Mouse (Mus musculus): ENCODE results near the gene Mllt10.
A peak's percentile ranks its signal among the peaks of the same experiment; 100 is the strongest.
"Not testable (repeated sequence)": the region's sequence is repeated elsewhere in the genome, so short reads cannot be mapped to it uniquely, and the experiment has no call there.

Gene Mllt10

DNA sequence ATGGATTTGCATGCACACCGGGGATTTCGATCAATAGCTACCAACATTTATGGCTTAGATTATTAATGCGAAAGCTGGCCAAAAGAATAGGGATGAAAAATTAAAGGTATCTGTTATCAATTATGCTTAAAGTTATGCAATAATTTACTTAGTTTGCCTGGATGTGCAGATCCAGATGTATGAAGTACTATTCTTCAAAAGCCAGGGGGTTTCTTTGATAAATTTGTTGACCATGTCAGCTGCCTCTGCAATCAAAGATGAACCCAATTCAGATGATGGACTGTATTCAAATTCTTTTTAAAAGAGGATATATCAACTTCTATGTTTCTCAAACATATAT is 3.2 kb upstream of the Mllt10 start:
- DNase-seq (ENCODE audit: low read depth): no peak

DNA sequence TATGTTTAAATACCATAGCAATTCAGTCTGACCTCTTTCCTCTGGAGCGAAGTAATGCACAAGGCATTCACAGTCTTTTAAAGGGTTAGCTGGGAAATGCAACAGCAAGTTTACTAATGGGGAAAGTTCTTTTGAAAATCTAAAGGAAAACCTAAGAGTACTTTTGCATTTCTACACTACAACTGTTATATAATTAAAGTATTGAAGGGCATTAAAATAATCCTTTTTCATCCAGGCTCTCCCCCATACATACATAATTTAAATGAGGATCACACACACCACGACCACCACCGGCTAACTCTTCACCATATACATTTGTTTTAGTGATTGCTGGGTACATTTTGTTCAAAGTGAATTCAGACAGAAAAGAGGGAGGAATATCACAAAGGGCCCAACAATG is 2.5 kb upstream of the Mllt10 start:
- no peak for DNase-seq (ENCODE audit: low read depth)

DNA sequence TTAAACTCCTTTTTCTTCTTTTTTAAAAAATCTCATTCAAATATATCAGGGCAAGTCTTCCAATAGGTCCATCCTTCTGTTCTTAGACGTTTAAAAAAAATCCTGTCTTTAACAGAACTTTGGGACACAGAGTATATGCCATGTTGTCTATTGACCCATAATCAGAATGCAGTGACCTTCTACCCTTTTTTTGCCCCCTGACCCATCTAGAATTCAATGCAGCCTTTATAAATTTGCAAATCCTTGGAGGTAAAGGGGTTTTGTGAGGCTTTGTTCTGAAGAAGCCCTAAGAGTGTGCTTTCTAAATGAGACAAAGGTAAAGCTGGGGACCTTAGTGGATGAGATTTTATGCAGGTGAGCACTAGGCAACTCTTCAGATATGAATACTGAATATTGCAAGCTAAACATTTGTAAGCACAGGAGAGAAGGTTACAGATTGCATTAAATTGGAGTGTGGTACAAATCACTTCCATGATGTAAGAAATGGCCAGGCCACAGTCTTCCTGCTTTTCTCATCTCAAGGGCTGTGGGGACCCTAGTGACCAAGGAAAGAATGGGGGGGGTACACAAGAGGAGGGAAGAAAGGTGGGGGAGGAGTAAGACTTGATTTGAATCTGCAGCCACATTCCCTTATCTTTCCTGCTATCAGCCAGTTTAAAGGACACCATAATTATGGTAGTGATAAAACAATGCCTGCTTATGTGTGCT is 1.6 kb upstream of the Mllt10 start:
- DNase-seq (ENCODE audit: low read depth): no peak

DNA sequence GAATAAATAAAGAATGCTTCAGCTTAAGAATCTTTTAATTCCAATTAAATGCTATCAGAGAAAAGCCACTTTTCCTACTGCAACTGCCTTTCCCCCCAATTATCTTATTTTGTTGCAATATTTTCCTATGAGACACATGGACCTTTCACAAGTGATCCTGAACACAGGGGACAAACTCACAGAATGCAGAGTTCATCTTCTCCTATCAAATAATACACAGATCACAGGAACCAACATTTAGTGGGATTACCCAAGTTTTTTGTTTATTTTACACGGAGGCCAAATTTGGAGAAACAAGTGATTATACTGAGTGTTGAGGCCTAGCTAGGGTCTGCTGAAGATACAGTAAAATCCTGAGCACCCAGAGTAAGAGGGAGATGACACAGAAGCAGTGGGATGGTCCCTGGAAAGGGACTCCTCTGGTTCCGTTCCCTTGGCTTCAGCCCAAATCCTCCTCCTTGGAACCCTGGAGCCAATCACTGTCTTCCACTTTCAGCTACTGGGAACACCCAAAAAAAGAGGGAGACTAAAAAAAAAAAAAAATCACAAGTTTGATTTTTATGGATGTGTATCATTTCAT is 996 bp upstream of the Mllt10 start:
- DNase-seq (ENCODE audit: low read depth): no peak

DNA sequence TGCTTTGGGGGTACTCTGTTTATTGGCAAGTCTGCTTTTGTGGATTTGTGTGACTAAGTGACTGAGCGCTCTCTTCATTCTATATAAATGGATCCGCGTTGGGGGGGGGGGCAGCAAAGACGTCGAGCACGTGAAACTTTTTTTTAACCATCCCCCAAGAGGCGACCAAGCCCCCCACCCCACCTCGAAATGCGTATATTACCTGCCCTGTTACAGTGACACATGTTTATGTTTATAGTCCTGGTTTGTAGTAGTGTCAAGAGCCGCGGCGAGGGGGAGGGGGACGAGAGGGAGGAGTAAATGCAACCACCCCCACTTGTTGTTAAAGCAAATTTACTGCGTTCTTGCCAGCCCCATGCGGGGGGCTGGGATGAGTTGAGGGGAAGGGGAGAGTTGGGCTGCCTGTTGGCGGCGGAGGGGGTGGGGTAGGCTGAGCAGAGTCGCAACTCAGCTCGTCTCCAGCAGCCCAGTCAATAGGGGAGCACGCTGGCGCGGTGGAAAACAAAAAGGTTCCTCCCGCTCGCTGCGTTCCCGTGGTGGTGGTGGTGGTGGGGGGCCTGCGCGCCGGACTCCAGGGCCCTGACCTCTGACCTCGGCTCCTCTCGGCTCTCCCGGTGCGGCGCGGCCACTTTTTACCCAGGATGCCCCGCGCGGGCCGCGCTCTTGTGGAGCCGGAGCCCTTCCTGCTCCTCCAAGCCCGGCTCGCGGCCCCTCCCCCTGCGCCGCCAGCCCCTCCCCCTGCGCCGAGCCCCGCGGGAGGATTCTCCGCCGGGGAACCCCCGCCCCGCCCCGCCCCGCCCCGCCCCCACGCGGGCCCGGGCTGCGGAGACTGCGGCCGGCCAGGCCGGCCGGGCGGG is 1.1 kb downstream of the Mllt10 start:
- peak; percentile 92 for DNase-seq (ENCODE audit: low read depth)

DNA sequence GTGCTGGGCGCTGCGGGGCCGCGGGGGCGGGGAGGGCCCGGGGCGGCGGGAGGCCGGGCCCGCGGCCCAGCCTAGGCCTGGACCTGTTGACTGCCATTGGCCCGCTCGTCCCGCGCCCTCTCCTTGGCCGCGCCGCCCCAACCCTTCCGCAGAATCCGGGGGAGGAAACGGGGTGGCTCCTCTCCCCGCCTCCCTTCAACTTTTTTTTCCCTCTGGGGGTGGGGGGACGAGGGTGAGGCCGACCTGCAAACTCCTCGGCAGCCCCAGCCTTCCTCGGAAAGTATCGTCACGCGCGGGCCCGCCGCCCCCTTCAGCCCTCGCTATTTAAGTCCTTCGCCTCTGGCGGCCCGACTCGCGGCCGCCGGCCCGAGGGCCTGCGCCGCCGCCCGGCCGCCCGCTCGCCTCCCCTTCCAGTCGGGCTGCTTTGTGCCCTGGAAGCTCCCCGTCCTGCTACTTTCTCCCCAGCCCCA is 1.8 kb downstream of the Mllt10 start:
- DNase-seq (ENCODE audit: low read depth): peak; percentile 93

DNA sequence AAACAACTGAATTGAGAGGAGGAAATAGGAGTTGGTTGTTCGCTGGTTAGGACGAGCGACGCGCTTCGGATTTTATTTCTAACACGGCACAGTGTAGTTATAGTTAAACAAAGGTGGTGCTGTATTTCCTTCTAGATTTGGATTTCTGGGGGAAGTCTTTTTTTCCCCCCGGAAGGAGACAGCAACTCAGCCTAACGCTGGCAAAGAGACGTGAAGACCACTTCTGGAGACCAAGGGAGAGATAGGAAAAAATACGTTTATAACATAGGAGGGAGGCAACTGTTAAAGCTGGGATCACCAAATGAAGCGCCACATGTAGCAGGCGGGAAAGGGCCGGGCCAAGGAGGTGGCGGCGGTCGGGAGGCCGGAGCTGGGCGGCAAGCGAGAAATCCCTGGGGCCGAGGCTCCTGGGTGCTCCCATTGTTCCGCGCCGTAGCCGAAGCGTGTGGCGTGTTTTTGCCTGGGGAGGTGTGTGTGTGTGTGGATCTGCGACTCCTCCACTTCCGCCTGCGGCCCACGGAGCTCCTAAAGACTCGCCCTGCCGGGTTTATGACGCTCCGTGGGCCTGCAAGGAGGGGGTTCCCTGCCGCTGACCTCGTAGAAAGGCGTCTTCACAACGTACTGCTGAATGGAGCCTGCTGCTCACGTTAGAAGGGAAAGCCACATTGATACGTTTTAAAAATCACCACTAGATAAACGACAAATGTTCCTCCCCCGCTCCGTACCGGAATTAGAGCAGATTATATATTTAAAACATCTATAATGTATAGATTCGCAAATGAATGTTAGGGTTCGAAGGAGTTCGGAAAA is 2.5 kb downstream of the Mllt10 start:
- peak; percentile 76 for DNase-seq (ENCODE audit: low read depth)

DNA sequence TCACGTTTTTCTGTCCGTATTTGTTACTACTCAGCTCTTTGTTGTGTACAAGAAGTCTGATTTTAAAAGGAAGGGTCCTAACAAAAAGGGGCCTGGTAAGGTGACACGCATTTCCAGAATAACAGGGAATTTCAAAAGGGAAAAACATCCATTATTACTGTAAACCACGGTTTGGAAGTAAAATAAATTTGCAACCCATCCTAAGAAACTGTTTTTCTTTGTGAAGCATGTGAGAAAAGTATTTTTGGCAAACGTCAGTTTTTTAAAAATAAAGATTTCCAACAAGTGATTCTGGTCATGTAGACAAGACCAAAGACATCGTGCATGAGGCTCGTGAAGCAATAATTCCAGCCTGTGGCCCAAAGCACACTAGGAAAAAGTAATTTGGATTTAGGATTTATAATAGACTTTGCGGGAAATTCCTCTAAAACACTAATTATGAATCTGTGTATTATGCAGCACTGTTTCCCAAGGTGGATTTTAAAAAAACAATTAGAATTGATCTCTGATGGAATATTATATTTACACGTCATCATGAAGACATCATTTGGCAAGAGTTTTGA is 3.2 kb downstream of the Mllt10 start:
- DNase-seq (ENCODE audit: low read depth): no peak

DNA sequence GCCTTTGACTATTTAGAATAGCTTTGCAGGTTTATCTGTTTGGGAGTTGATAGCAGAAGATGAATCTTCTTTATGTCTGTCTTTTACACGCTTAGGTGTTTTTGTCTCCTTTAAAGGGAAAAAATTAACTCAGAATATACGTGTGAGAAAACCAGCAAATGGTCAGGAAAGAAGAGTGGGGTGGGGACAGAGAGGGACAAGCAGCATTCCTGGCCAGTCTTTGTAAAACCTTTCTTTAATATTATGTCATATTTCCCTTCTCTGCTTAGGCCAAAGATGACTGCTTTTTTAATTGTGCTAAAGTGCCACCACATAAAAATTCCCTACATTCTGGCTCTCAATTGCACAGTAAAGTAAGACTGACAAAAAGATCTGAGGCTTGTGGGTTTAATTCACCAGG is 4.0 kb downstream of the Mllt10 start:
- DNase-seq (ENCODE audit: low read depth): no peak

DNA sequence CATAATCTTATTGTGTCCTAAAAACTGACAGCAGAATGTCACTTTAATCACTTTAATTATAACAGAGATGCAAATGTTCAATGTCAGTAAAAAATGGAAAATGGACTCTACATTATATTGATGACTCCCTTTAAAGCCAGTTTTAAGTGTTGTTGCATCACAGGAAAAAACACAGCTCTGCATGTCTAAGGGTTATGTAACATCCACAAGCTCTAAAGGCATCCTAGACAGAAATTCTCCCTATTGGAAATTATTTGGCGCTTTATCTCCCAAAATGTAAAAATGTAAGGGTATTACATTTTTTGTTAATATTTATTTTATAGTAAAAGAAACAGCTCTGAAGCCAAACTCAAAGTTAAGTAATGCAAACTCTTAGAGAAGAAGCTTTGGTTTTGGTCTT is 4.9 kb downstream of the Mllt10 start:
- DNase-seq (ENCODE audit: low read depth): no peak

DNA sequence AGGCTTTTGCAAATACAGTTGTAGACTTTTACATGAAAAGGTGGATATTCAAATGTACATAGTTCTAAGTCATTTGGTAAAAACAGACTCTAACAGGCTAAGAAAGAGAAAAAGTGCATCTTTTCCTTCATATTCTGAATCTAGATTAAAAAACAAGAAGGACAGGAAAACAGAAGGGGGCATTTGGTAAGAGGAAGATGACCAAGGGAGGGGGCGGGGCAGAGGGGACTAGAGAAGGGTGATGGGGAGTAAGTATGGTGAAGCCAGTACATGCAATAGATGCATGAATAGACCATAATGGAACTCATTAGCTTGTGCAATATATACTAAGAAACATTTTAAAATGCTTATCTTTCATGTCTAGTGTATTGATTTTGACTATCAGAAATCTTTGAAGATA is 5.4 kb downstream of the Mllt10 start:
- DNase-seq (ENCODE audit: low read depth): no peak

DNA sequence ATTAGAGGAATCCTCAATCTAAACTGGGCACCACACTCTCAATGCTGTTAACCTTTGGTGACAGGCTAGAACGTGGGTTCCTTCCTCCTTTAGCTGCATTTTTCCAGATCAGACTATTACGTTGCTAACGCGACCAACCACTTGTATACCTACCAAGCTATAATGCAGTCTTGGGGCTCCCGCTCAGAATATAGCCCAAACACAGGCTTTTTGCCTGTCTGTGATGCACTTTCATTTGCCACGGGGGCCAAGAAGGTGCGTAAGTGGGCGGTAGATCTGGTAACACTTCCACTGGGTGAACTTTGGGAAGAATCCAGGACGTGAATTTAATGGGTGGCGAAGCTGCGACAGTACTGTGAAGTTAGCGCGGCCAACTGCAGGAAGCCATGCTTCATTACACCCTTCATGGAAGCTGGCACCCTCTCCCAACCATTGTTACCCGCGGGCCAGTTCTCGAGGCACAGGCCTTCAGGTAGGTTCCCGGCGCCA is 8.8 kb downstream of the Mllt10 start:
- DNase-seq (ENCODE audit: low read depth): peak; percentile 84

DNA sequence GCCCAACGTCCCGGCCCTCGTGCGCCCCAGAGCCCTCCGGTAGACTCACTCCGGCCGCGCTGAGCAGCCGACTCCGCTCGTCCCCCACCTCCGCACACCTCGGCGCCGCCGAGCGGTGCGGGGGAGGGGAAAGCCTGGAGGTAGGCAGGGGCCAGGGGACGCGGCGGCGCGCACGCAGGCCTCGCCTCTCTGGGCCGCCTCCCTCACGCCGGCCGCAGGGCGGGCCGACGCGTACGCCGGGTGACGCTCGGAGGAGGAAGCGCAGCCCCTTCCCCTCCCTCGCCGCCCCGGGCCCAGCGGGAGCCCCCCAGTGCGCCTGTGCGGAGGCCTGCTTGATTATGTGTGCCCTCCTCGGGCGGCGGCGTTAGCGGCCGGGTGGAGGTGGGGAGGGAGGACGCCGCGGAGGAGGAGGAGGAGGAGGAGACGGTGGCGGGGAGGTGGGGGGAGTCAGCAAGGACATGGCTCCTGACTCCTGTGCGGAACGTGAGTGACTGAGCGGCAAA is 9.4 kb downstream of the Mllt10 start:
- peak; percentile 95 for DNase-seq (ENCODE audit: low read depth)

DNA sequence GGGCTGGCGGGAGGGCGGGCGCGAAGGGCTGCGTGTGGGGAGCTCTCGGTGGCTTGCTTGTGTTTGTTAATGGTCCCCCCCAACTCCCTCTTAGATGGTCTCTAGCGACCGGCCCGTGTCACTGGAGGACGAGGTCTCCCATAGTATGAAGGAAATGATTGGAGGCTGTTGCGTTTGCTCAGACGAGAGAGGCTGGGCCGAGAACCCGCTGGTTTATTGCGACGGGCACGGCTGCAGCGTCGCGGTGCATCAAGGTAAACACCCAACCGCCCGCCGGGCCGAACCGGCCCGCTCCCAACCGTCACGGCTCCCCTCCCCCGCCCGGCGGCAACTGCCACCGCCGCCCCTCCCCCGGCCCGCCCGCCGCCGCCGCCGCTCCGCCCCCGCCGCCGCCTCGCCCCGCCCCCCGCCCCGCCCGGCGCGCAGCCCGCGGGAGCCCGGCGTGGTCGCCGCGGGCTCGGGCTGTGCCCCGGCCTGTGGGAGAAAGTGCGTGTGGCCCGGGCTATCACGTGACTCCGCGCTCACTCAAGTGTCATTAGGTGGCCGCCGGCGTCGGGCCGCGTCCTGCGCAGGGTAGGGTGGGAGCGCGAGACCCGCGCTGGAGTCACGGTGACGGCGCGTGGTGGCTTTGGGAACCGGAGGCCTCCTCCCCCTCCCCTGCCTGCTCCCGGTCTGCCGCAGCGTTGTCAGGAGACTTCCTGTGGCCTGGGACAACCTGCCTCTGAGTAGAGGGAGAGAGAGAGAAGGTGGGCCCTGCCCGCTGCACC is 10.1 kb downstream of the Mllt10 start:
- DNase-seq (ENCODE audit: low read depth): peak; percentile 82

DNA sequence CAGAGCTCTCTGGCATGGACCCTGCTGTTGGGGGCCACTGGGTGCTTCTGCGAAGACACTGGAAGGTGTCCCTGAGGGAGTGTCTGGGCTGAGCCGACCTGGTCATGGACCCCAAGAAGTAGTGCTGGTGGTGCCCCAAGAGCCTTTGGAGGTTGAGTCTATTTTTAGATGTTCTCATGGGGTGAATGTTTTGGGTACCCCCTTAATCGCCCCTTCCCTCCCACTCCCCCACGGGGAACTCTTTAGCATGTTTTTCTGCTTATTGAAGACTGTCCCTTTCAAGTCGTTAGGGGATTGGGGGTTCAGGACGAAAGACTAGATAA is 10.6 kb downstream of the Mllt10 start:
- DNase-seq (ENCODE audit: low read depth): no peak

DNA sequence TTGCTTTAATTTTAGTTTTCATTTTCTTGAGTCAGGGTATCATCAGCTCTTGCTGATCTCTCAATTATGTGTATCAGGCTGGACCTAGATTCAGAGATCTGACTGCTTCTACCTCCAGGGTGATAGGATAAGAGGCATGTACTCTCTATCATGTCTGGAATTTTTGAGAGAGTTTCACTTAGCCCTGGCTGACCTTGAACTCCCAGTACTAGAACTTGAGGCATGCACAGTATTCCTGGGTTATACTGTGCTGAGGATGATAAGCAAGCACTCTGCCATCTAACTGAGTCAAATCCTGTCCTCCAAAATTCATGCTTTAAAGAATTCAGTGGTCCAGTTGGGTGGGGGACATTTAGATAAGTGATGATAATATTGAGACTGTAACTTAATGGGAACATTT is 11.4 kb downstream of the Mllt10 start:
- no peak for DNase-seq (ENCODE audit: low read depth)

DNA sequence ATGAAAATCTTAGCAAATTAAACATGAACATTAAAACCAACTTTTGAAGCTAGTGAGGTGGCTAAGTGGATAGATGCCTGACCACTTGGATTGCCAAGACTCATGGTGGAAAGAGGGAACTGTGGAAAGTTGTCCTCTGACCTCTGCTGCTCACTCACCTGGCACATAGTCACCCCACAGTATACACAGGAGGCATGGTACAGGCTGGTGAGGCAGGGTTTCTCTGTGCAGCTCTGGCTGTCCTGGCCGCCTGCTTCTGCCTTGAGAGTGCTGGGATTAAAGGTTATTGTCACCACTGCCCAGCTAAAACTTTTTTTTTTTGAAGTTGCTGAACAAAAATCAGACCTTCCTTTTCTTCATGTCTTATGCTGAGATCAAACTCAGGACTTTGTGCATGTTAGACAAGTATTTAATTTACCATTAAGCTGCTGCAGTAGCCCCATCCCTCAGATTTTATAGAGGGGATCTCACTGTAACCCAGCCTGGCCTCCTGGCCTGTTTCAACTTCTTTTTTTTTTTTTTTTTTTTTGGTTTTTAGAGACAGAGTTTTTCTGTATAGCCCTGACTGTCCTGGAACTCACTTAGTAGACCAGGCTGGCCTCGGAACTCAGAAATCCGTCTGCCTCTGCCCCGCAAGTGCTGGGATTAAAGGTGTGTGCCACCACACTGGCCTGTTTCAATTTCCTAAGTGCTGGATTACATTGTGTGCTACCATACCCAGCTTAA is 13.2 kb downstream of the Mllt10 start:
- DNase-seq (ENCODE audit: low read depth): no peak

DNA sequence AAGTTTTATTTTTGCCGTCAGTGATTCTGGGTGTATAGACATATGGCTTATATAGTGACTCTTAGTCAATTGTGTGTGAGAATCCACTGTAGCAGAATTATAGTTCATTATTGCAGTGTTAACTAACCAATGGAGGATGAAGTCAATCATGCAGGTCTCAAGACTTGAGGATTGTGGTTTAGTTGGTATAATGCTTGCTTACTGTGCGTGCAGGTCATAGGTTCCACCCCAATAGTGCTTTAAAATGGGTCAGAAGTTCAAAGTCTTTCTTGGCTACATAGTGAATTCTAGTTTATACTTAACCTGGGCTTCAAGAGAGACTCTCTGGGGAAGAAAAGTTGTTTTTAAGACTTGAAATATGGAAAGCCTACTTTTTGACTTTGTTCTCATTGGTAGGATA is 16.9 kb downstream of the Mllt10 start:
- no peak for DNase-seq (ENCODE audit: low read depth)

DNA sequence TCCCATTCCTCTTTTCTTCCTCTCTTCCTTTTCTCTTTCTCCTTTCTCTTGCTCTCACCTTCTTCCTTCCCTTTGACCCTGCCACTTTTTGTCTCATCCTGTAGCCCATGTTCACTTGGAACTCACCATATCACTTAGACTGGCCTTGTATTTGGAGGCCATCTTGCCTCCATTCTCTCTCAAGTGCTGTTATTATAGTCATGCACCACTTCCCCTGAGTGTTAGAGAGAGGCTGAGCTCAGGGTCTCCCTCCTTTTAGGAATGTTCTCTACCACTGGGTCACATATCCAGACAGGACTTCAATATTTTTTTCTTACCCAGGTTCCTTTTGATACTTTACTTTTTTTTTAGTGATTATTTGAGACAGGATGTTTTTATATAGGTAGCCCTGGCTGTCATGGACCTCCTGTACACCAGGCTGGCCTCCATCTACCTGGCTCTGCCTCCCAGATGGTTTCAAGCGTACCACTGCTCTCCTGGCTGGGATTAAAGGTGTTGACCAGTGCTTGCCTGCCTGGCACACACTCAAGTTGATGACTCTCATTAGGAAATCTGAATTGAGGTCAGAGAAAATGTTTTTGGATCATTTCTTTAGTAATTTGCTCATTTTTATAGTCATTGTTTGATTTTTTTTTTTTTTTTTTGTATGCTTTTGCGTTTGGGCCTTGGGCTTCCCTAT is 25.3 kb downstream of the Mllt10 start:
- no peak for DNase-seq (ENCODE audit: low read depth)

DNA sequence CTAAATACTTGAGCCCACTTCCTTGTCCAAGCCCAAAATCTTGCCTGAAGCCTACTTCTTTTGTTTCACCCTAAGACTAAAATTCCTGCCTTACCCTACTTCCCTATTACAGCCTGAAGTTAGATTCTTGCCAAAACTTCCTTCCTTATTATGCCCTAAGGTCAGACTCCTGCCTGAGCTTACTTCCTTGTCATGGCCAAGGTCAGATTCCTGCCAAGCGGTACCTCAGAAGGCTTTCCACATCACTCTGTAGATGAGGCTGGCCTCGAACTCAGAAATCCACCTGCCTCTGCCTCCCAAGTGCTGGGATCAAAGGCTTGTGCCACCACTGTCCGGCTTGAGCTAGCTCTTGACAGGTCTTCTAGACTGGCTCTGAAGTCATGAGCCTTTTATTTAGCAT is 32.7 kb downstream of the Mllt10 start:
- DNase-seq (ENCODE audit: low read depth): not testable (repeated sequence)
